ENCODE assay signal across 8 mouse cellular contexts in genomic region chr6:114899652-114900051, GRCm38 (mm10).
DNase-seq lines count a peak whose midpoint lies in the region; ATAC-seq and TF ChIP-seq lines count a peak whose summit lies in the region.

No protein-coding gene starts in this region.

- peak overlapping the region; percentile 12; the same call in 1 of the 2 replicates for H3K4me2 ChIP-seq in heart, embryonic 15.5 days
- H3K4me2 ChIP-seq in hindbrain, embryonic 12.5 days (replicated peaks) = peak overlapping the region; percentile 34
- peak overlapping the region; percentile 16 for H3K4me2 ChIP-seq in midbrain, embryonic 12.5 days (replicated peaks)

- H3K9me3 ChIP-seq in heart, embryonic 15.5 days (replicated peaks) = no peaks in the 10 kb centered on the region
- H3K9me3 ChIP-seq in hindbrain, embryonic 12.5 days (replicated peaks) = no peaks in the 10 kb centered on the region
- H3K9me3 ChIP-seq in midbrain, embryonic 12.5 days = no peaks in the 10 kb centered on the region

- H3K4me1 ChIP-seq in heart, embryonic 15.5 days (replicated peaks) = peaks cover 76% of the 10 kb centered on the region
- peaks cover 57% of the 10 kb centered on the region for H3K4me1 ChIP-seq in hindbrain, embryonic 12.5 days
- H3K4me1 ChIP-seq in midbrain, embryonic 12.5 days = peaks cover 60% of the 10 kb centered on the region
- peaks cover 52% of the 10 kb centered on the region for H3K4me1 ChIP-seq in thymus, adult 2 months (replicated peaks; ENCODE audit: control insufficient read depth, insufficient read depth, low read length)

- DNase-seq in heart, postnatal 25 days (ENCODE audit: low spot score) = no peak
- no peak for DNase-seq in layer of hippocampus, postnatal 25 days (ENCODE audit: extremely low spot score in 1 of 2, low spot score in 1 of 2)
- no peak for DNase-seq in cerebellum, postnatal 4 days (ENCODE audit: low spot score in 2 of 2)
- DNase-seq in thymus, adult 2 months = no peak

- TF ChIP-seq POLR2A in thymus, adult 2 months (IDR thresholded peaks at IDR 0.05; ENCODE audit: control insufficient read depth, extremely low read depth, insufficient read depth, low read length, poor library complexity) = no peak

- no peak for ATAC-seq in heart, embryonic 15.5 days (replicated peaks; ENCODE audit: insufficient number of reproducible peaks, insufficient read depth, low FRiP score, low read depth)
- ATAC-seq in activated CD4-positive, CD25-positive, alpha-beta regulatory T cell, adult 4 months = peak; percentile 50
- no peak for ATAC-seq in hindbrain, embryonic 12.5 days (ENCODE audit: low FRiP score)
- ATAC-seq in midbrain, embryonic 12.5 days (ENCODE audit: low FRiP score, low read depth) = no peak

- H3K27me3 ChIP-seq in heart, embryonic 15.5 days = no peaks in the 10 kb centered on the region
- H3K27me3 ChIP-seq in hindbrain, embryonic 12.5 days = no peaks in the 10 kb centered on the region
- no peaks in the 10 kb centered on the region for H3K27me3 ChIP-seq in midbrain, embryonic 12.5 days
- H3K27me3 ChIP-seq in thymus, adult 2 months (ENCODE audit: control insufficient read depth, insufficient read depth, low read length) = no peaks in the 10 kb centered on the region

- peak overlapping the region; percentile 60 for H3K27ac ChIP-seq in heart, embryonic 15.5 days
- H3K27ac ChIP-seq in hindbrain, embryonic 12.5 days = peak overlapping the region; percentile 75; the same call in 1 of the 2 replicates
- peak overlapping the region; percentile 60 for H3K27ac ChIP-seq in midbrain, embryonic 12.5 days (replicated peaks)
- H3K27ac ChIP-seq in thymus, adult 2 months (ENCODE audit: control insufficient read depth, insufficient read depth, low read length) = no peak overlapping the region

- no peak overlapping the region for H3K4me3 ChIP-seq in heart, embryonic 15.5 days
- H3K4me3 ChIP-seq in hindbrain, embryonic 12.5 days = no peak overlapping the region
- H3K4me3 ChIP-seq in midbrain, embryonic 12.5 days = no peak overlapping the region
- no peak overlapping the region for H3K4me3 ChIP-seq in thymus, adult 2 months (ENCODE audit: control insufficient read depth, insufficient read depth, low read length)

- no peak for TF ChIP-seq CTCF in thymus, adult 2 months (IDR thresholded peaks at IDR 0.05; ENCODE audit: borderline replicate concordance, control insufficient read depth, extremely low read depth, insufficient read depth, low read length, poor library complexity)

- H3K9ac ChIP-seq in heart, embryonic 15.5 days = no peak overlapping the region
- no peak overlapping the region for H3K9ac ChIP-seq in hindbrain, embryonic 12.5 days
- H3K9ac ChIP-seq in midbrain, embryonic 12.5 days (replicated peaks) = no peak overlapping the region

- 35% methylated on average over 7 of the region's 7 CpGs for WGBS in heart, embryonic 15.5 days
- 46% methylated on average over 7 of the region's 7 CpGs for WGBS in hindbrain, embryonic 12.5 days
- 46% methylated on average over 7 of the region's 7 CpGs for WGBS in midbrain, embryonic 12.5 days
- 28% methylated on average over 7 of the region's 7 CpGs for WGBS in thymus, adult 2 months

- intact Hi-C loops in heart, postnatal 25 days (cut with DNase I) = no loop called here

- peaks cover 3% of the 10 kb centered on the region; the same call in 1 of the 2 replicates for H3K36me3 ChIP-seq in heart, embryonic 15.5 days
- peaks cover 3% of the 10 kb centered on the region; the same call in 1 of the 2 replicates for H3K36me3 ChIP-seq in hindbrain, embryonic 12.5 days
- H3K36me3 ChIP-seq in midbrain, embryonic 12.5 days = peaks cover 12% of the 10 kb centered on the region
- no peaks in the 10 kb centered on the region for H3K36me3 ChIP-seq in thymus, adult 2 months (ENCODE audit: control insufficient read depth, insufficient read depth, low read length)
